Mouse (Mus musculus): ENCODE measurements around the gene Med27. TPM values are rescaled to one million over a fixed set of nuclear protein-coding genes. Genes with fewer than 3 reads are reported as not detected.
A peak's percentile ranks its signal among the peaks of the same experiment; 100 is the strongest.

The Med27 gene
- polyA plus RNA-seq, 1 experiment from 2014 or later: 78.6 TPM

DNA sequence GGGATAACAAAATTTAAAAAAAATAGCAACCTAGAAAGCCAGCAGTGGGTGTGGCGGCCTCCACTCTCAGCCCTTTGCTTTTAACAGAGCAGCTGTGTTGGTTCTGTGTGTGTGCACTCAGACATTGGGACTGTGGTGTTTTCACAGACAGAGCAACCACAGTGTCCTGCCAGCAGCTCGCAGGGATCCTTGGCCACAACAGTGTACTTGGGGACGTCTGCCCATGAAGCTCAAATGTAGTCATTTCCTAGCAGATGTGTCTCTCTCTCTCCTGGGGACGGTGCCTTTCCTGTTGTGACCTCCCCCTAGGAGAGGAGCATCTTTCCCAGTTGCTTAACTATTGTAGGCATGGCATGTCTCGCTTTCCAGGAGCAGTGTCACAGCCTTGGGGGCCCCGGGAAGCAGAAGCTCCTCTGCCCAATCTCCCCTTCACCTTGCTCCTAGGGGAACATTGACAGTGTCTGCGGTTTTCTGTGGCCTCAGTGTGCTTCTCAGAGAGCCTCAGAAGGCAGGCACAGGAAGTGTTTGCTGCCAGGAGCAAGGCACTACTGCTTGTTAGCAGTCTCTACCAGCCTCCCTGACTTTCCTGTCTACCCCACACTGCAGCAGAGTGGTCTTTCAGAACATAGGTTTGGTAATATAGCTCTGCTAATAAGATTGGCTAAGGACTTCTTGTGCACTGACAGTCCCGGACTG lies 18.5 kb downstream of the Med27 start:
- no peaks in the 10 kb centered on the region for H3K9me3 ChIP-seq
- no peaks in the 10 kb centered on the region for H3K36me3 ChIP-seq (replicated peaks)
- H3K4me3 ChIP-seq: no peak overlapping the region
- 83% methylated on average over 8 of the region's 8 CpGs for WGBS
- H3K4me1 ChIP-seq: peaks cover 6% of the 10 kb centered on the region; the same call in 1 of the 2 replicates
- no peaks in the 10 kb centered on the region for H3K27me3 ChIP-seq (replicated peaks)
- no peak overlapping the region for H3K4me2 ChIP-seq
- no peak overlapping the region for H3K9ac ChIP-seq
- no peak for ATAC-seq (replicated peaks)
- no peak overlapping the region for H3K27ac ChIP-seq

DNA sequence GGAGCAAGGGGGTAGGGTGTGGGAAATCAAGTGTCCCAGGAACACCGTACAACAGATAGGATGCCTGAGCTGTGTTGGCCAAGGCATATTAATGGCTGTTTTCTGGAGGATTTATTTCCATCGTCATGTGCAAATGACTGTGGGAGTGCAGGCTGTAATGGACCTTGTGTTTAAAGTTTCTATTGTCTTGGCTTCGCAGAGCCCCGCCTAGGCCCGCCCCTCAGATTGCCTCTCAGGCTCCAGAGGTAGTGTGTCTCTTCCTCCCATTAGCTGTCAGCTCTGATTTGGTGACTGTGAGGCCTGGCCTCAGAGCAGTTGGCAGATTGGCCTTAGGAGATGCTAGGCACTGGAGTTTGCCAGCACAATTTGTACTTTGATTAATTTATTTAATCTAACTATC lies 22.1 kb downstream of the Med27 start:
- peak overlapping the region; percentile 26; the same call in 1 of the 2 replicates for H3K27ac ChIP-seq
- no peak overlapping the region for H3K4me3 ChIP-seq
- ATAC-seq (replicated peaks): no peak
- H3K4me2 ChIP-seq: no peak overlapping the region
- WGBS: 45% methylated on average over 5 of the region's 5 CpGs
- no peaks in the 10 kb centered on the region for H3K27me3 ChIP-seq (replicated peaks)
- no peak overlapping the region for H3K9ac ChIP-seq
- H3K36me3 ChIP-seq (replicated peaks): no peaks in the 10 kb centered on the region
- H3K9me3 ChIP-seq: no peaks in the 10 kb centered on the region
- H3K4me1 ChIP-seq: peaks cover 9% of the 10 kb centered on the region; the same call in 1 of the 2 replicates

- ATAC-seq (replicated peaks): no peak
- Histone ChIP-seq H3K9me3 (no peaks in the 10 kb centered on the region), H3K36me3 (replicated peaks) (no peaks in the 10 kb centered on the region), H3K4me2 (no peak overlapping the region), H3K4me1 (peaks cover 9% of the 10 kb centered on the region; the same call in 1 of the 2 replicates), H3K27ac (no peak overlapping the region), H3K9ac (no peak overlapping the region), H3K27me3 (replicated peaks) (no peaks in the 10 kb centered on the region), H3K4me3 (no peak overlapping the region)
- WGBS: 65% methylated on average over 5 of the region's 5 CpGs
Observed at GRCm38 (mm10) chr2:29372176-29372575, 25.6 kb downstream of the Med27 start.

DNA sequence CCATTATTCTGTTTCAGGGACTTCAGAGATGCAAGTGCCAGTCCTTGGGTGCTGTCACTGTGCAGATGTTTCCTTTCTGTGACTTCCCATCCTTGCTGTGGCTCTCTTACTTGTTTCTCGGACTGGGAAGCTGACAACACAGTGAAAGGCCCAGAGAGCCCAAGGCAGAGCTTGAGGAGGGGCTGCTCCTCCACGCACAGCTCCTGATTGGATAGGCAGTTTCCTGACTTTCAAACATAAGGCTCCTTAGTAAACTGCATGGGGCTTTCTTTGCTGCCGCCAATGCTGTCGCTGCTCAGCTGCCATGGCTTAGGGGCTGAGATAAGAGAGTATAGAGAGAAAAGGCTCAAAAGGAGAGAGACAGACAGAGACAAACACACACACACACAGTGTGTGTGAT lies 35.1 kb downstream of the Med27 start:
- Histone ChIP-seq H3K36me3 (replicated peaks) (no peaks in the 10 kb centered on the region), H3K27me3 (replicated peaks) (no peaks in the 10 kb centered on the region), H3K4me2 (no peak overlapping the region), H3K4me1 (peaks cover 22% of the 10 kb centered on the region), H3K9me3 (no peaks in the 10 kb centered on the region), H3K4me3 (no peak overlapping the region), H3K27ac (no peak overlapping the region), H3K9ac (no peak overlapping the region)
- 9% methylated on average over 4 of the region's 4 CpGs for WGBS
- ATAC-seq (replicated peaks): peak; percentile 45

DNA sequence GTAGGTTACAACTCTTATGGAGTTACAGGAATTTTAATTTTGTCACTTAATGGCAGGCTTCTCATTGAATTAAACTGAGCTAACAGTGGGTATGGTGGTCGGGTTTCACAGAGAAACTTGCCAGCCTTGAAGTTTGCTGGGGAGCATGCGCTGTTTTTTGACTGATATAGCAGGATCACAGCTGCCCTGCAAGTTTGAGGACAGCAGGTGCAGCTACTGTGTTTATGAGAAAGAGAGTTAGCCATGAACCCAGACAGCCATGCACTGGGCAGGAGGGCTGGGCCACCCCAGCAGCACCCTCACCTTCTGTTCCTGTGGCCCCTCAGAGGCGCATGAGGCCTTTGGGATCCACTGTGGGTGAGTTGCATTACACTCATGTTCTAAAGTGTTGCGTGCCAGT lies 36.0 kb downstream of the Med27 start:
- Histone ChIP-seq H3K27ac (no peak overlapping the region), H3K27me3 (replicated peaks) (no peaks in the 10 kb centered on the region)

GRCm38 (mm10) chr2:29383133-29383532 lies 36.5 kb downstream of the Med27 start:
- Histone ChIP-seq H3K4me3 (no peak overlapping the region), H3K9me3 (no peaks in the 10 kb centered on the region), H3K36me3 (replicated peaks) (no peaks in the 10 kb centered on the region), H3K27ac (no peak overlapping the region), H3K4me1 (peaks cover 26% of the 10 kb centered on the region), H3K4me2 (no peak overlapping the region), H3K27me3 (replicated peaks) (no peaks in the 10 kb centered on the region), H3K9ac (no peak overlapping the region)
- no peak for ATAC-seq (replicated peaks)

More for the DNA sequence above, 36.0 kb downstream of the Med27 start:
- H3K36me3 ChIP-seq (replicated peaks): no peaks in the 10 kb centered on the region
- H3K4me1 ChIP-seq: peaks cover 26% of the 10 kb centered on the region
- no peak overlapping the region for H3K4me2 ChIP-seq
- no peak overlapping the region for H3K9ac ChIP-seq
- H3K9me3 ChIP-seq: no peaks in the 10 kb centered on the region
- no peak for ATAC-seq (replicated peaks)
- 95% methylated on average over 4 of the region's 4 CpGs for WGBS
- no peak overlapping the region for H3K4me3 ChIP-seq

- Histone ChIP-seq H3K4me2 (no peak overlapping the region), H3K27ac (no peak overlapping the region), H3K36me3 (replicated peaks) (no peaks in the 10 kb centered on the region), H3K9me3 (no peaks in the 10 kb centered on the region), H3K9ac (no peak overlapping the region), H3K27me3 (replicated peaks) (no peaks in the 10 kb centered on the region), H3K4me1 (peaks cover 26% of the 10 kb centered on the region), H3K4me3 (no peak overlapping the region)
- ATAC-seq (replicated peaks): peak; percentile 59; the same call in 1 of the 2 replicates
- 31% methylated on average over 10 of the region's 10 CpGs for WGBS
Observed at GRCm38 (mm10) chr2:29385405-29385804, 38.8 kb downstream of the Med27 start.

- WGBS: 83% methylated on average over 2 of the region's 2 CpGs
- no peak for ATAC-seq (replicated peaks)
- Histone ChIP-seq H3K27ac (no peak overlapping the region), H3K4me3 (no peak overlapping the region), H3K36me3 (replicated peaks) (no peaks in the 10 kb centered on the region), H3K9ac (no peak overlapping the region), H3K9me3 (no peaks in the 10 kb centered on the region), H3K4me1 (peaks cover 20% of the 10 kb centered on the region), H3K27me3 (replicated peaks) (no peaks in the 10 kb centered on the region), H3K4me2 (no peak overlapping the region)
Observed at GRCm38 (mm10) chr2:29387268-29387667, 40.6 kb downstream of the Med27 start.

DNA sequence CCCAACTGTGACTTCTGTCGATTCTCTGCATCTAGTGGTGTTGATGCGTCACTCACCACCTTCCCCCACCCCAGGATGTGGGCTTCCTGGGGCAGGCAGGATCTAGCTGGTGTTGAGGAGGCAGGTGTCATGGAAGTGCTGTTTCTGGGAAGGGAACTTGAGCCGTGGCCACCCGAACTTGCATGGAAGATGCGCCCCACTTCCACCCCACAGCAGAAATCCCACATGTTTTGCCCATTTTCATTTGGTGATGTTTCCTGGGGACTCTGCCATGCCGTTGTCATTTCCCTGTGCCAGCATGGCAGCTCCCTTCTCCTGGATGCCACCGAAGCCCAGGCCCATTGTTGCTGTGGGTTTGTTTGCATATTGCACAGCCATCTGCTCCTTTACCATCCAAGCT lies 42.3 kb downstream of the Med27 start:
- Histone ChIP-seq H3K27ac (no peak overlapping the region), H3K4me2 (no peak overlapping the region), H3K9ac (no peak overlapping the region), H3K4me1 (peaks cover 20% of the 10 kb centered on the region), H3K4me3 (no peak overlapping the region), H3K9me3 (no peaks in the 10 kb centered on the region), H3K36me3 (replicated peaks) (no peaks in the 10 kb centered on the region), H3K27me3 (replicated peaks) (no peaks in the 10 kb centered on the region)
- WGBS: 74% methylated on average over 7 of the region's 7 CpGs
- ATAC-seq (replicated peaks): no peak

- Histone ChIP-seq H3K4me3 (no peak overlapping the region), H3K27me3 (replicated peaks) (no peaks in the 10 kb centered on the region), H3K36me3 (replicated peaks) (no peaks in the 10 kb centered on the region), H3K9me3 (no peaks in the 10 kb centered on the region), H3K4me2 (no peak overlapping the region), H3K9ac (no peak overlapping the region), H3K4me1 (peaks cover 10% of the 10 kb centered on the region), H3K27ac (no peak overlapping the region)
- WGBS: 96% methylated on average over 4 of the region's 4 CpGs
- no peak for ATAC-seq (replicated peaks)
Observed at GRCm38 (mm10) chr2:29391086-29391485, 44.5 kb downstream of the Med27 start.

- ATAC-seq (replicated peaks): no peak
- H3K4me1 ChIP-seq: peaks cover 1% of the 10 kb centered on the region; the same call in 1 of the 2 replicates
- 70% methylated on average over 1 of the region's 1 CpGs for whole genome bisulfite sequencing
- H3K27ac ChIP-seq: no peak overlapping the region
- no peaks in the 10 kb centered on the region for H3K27me3 ChIP-seq (replicated peaks)
- H3K9ac ChIP-seq: no peak overlapping the region
- H3K4me3 ChIP-seq: no peak overlapping the region
- no peak overlapping the region for H3K4me2 ChIP-seq
- H3K9me3 ChIP-seq: no peaks in the 10 kb centered on the region
- H3K36me3 ChIP-seq (replicated peaks): no peaks in the 10 kb centered on the region
Observed at GRCm38 (mm10) chr2:29391996-29392395, 45.4 kb downstream of the Med27 start.

DNA sequence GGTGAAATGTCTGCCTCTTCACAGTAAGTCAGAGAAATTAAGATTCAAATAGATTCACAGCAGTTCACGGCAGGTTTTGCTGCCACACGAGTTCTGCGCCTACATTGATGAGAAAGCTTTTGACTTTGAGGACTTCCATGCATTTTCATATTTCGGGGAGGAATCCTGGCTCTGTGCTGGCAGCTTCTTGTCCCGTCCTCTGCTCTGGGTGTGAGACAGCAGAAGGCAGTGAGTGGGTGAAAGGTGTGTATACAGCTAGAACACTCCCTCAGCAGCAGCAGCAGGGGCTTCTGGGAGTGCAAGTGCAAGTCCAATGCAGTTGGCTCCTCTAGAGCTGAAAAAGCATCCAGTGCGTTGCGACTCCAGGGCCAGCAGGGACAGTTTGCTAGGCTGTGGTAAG lies 53.6 kb downstream of the Med27 start:
- Histone ChIP-seq H3K36me3 (replicated peaks) (no peaks in the 10 kb centered on the region), H3K4me2 (no peak overlapping the region), H3K9ac (no peak overlapping the region), H3K9me3 (no peaks in the 10 kb centered on the region), H3K4me1 (0 out of 2 replicates have a peak, but pooled peaks cover 5% of the 10 kb centered on the region), H3K27me3 (replicated peaks) (no peaks in the 10 kb centered on the region), H3K27ac (no peak overlapping the region), H3K4me3 (no peak overlapping the region)
- WGBS: 80% methylated on average over 7 of the region's 7 CpGs
- ATAC-seq (replicated peaks): no peak

GRCm38 (mm10) chr2:29400812-29401211 lies 54.2 kb downstream of the Med27 start:
- Histone ChIP-seq H3K27me3 (replicated peaks) (no peaks in the 10 kb centered on the region), H3K27ac (no peak overlapping the region), H3K36me3 (replicated peaks) (no peaks in the 10 kb centered on the region), H3K4me3 (no peak overlapping the region), H3K4me1 (0 out of 2 replicates have a peak, but pooled peaks cover 5% of the 10 kb centered on the region), H3K9me3 (no peaks in the 10 kb centered on the region), H3K4me2 (no peak overlapping the region), H3K9ac (no peak overlapping the region)
- ATAC-seq (replicated peaks): no peak
- 86% methylated on average over 3 of the region's 3 CpGs for WGBS

Data from midbrain, embryonic 15.5 days (tissue).